Mouse (Mus musculus) midbrain, embryonic 11.5 days (tissue): ENCODE data around the gene Patj. TPM values are rescaled to one million over a fixed set of nuclear protein-coding genes. Genes with fewer than 3 reads are reported as not detected.

Experiments used
- ATAC-seq: fragments of 200-750 bp; cut with Nextera tagmentation; 2 replicates; pipeline ENCODE4 v1.8.0; 2017; ENCODE audit warnings: moderate TSS enrichment, moderate library complexity; ENCODE audit not compliant: low FRiP score
- DNase-seq: peaks from one replicate; pipeline ENCODE4 v3.0.0; 2015; ENCODE audit warnings: low spot score; ENCODE audit errors: missing footprints
- H3K27ac ChIP-seq: fragments of 300-500 bp; sonication (generic); 2 replicates; pipeline ENCODE4 v1.5.1; 2014; ENCODE audit warnings: low read depth, low read length
- H3K27me3 ChIP-seq: fragments of 300-500 bp; sonication (generic); 2 replicates; pipeline ENCODE4 v1.6.1; 2014; ENCODE audit warnings: mild to moderate bottlenecking, low read length, moderate library complexity, mixed read lengths; ENCODE audit not compliant: control insufficient read depth, insufficient read depth
- H3K36me3 ChIP-seq: fragments of 300-500 bp; sonication (generic); 2 replicates; pipeline ENCODE4 v1.6.1; 2014; ENCODE audit warnings: mild to moderate bottlenecking, low read length, moderate library complexity, mixed read lengths; ENCODE audit not compliant: control insufficient read depth, insufficient read depth
- H3K4me1 ChIP-seq: fragments of 300-500 bp; sonication (generic); 2 replicates; pipeline ENCODE4 v1.6.1; 2014; ENCODE audit warnings: low read length; ENCODE audit not compliant: control insufficient read depth, insufficient read depth
- H3K4me2 ChIP-seq: fragments of 300-500 bp; sonication (generic); 2 replicates; pipeline ENCODE4 v1.6.1; 2014; ENCODE audit warnings: mild to moderate bottlenecking, moderate library complexity
- H3K4me3 ChIP-seq: fragments of 300-500 bp; sonication (generic); 2 replicates; pipeline ENCODE4 v1.5.1; 2014; ENCODE audit warnings: low read depth, low read length
- H3K9ac ChIP-seq: fragments of 300-500 bp; sonication (generic); 2 replicates; pipeline ENCODE4 v1.6.1; 2014; ENCODE audit warnings: low read length
- H3K9me3 ChIP-seq: fragments of 300-500 bp; sonication (generic); 2 replicates; pipeline ENCODE4 v1.6.1; 2016; ENCODE audit warnings: low read length; ENCODE audit not compliant: control insufficient read depth
- WGBS: fragments of 180-500 bp; shearing (Covaris S2); extraction: QIAGEN DNeasy Blood & Tissue Kit; methylation state at CpG from one replicate; pipeline ENCODE4 v1.1.7; 2014; 5-methylcytosine and 5-hydroxymethylcytosine counted together
- polyA plus RNA-seq: library from polyadenylated mRNA; unstranded; fragments of >200 nt; fragmentation: Nextera tagmentation; extraction: Ambion mirVana; gene quantifications from 2 replicates; pipeline ENCODE4 v1.2.1, GENCODE M21; 2014

Gene Patj
- polyA plus RNA-seq, 1 experiment from 2014 or later = 7.4 TPM

- peak; percentile 36; the same call in 1 of the 2 replicates for ATAC-seq
Measured at GRCm38 (mm10) chr4:98726590-98727237, 331.1 kb downstream of the Patj start, which contains the start of gene L1td1. TSS of gene L1td1 (plus strand) at chr4:98726734.

GRCm38 (mm10) chr4:98727295-98727958 lies 331.8 kb downstream of the Patj start:
- Histone ChIP-seq H3K9me3 (no peaks in the 10 kb centered on the region), H3K27me3 (peaks cover 32% of the 10 kb centered on the region), H3K9ac (0 out of 2 replicates have a peak overlapping the region, but pooled peaks have one; percentile 16), H3K27ac (no peak overlapping the region), H3K4me1 (peaks cover 17% of the 10 kb centered on the region), H3K4me2 (peak overlapping the region; percentile 53), H3K36me3 (no peaks in the 10 kb centered on the region), H3K4me3 (peak overlapping the region; percentile 26)
- DNase-seq (peak; percentile 91), ATAC-seq (peak; percentile 36; the same call in 1 of the 2 replicates)
- WGBS = 2% methylated on average over 21 of the region's 21 CpGs

More at GRCm38 (mm10) chr4:98726590-98727237, 331.1 kb downstream of the Patj start, which contains the start of gene L1td1:
- H3K4me3 ChIP-seq = peak within 1 kb of the TSS; percentile 26
- peak within 1 kb of the TSS; percentile 53 for H3K4me2 ChIP-seq
- peak within 1 kb of the TSS; percentile 36; the same call in 1 of the 2 replicates for H3K9ac ChIP-seq
- peaks cover 32% of the 10 kb centered on the region for H3K27me3 ChIP-seq
- H3K36me3 ChIP-seq = no peaks in the 10 kb centered on the region
- H3K27ac ChIP-seq = no peak within 1 kb of the TSS
- peaks cover 17% of the 10 kb centered on the region for H3K4me1 ChIP-seq
- DNase-seq = peak; percentile 91
- no peaks in the 10 kb centered on the region for H3K9me3 ChIP-seq
- 1% methylated on average over 29 of the region's 29 CpGs for whole genome bisulfite sequencing

- WGBS = 1% methylated on average over 10 of the region's 10 CpGs
- Histone ChIP-seq H3K9ac (0 out of 2 replicates have a peak overlapping the region, but pooled peaks have one; percentile 16), H3K27me3 (peaks cover 32% of the 10 kb centered on the region), H3K9me3 (no peaks in the 10 kb centered on the region), H3K27ac (no peak overlapping the region), H3K4me3 (no peak overlapping the region; the same call in 1 of the 2 replicates), H3K36me3 (no peaks in the 10 kb centered on the region), H3K4me1 (peaks cover 17% of the 10 kb centered on the region), H3K4me2 (peak overlapping the region; percentile 37)
- DNase-seq (no peak), ATAC-seq (no peak)
Measured at GRCm38 (mm10) chr4:98727959-98728347, 332.4 kb downstream of the Patj start.

- Histone ChIP-seq H3K27me3 (peaks cover 32% of the 10 kb centered on the region), H3K9ac (no peak overlapping the region), H3K4me2 (no peak overlapping the region), H3K27ac (no peak overlapping the region), H3K4me3 (no peak overlapping the region), H3K4me1 (peaks cover 17% of the 10 kb centered on the region), H3K9me3 (no peaks in the 10 kb centered on the region), H3K36me3 (no peaks in the 10 kb centered on the region)
- 63% methylated on average over 7 of the region's 7 CpGs for WGBS
- DNase-seq (no peak), ATAC-seq (no peak)
Measured at GRCm38 (mm10) chr4:98728716-98729115, 333.1 kb downstream of the Patj start.

DNA sequence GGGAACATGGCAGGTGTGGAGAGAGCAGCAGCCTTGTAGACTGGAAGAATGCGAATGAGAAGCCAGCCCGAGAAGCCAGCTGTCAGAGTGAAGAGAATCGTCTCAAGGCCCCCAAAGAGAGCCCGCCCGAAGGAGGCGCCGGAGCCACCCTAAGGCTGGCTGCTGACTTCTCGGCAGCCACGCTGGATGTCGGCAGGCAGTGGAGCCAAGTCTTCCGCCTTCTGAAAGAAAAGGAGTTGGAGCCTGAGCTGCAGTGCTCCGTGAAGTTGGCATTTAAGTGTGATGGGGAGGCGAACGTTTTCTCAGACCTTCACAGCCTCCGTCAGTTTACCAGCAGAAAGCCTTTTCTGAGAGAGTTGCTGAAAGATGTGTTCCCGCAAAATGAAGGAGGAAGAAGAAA lies 338.1 kb downstream of the Patj start:
- H3K4me1 ChIP-seq = no peaks in the 10 kb centered on the region
- no peak overlapping the region for H3K9ac ChIP-seq
- 93% methylated on average over 16 of the region's 16 CpGs for WGBS

GRCm38 (mm10) chr4:98739753-98740152 lies 344.2 kb downstream of the Patj start:
- Histone ChIP-seq H3K9ac (no peak overlapping the region), H3K27me3 (no peaks in the 10 kb centered on the region), H3K9me3 (no peaks in the 10 kb centered on the region), H3K36me3 (no peaks in the 10 kb centered on the region), H3K4me1 (no peaks in the 10 kb centered on the region), H3K4me3 (no peak overlapping the region), H3K27ac (no peak overlapping the region), H3K4me2 (no peak overlapping the region)
- DNase-seq (no peak), ATAC-seq (no peak)
- WGBS = 50% methylated on average over 2 of the region's 2 CpGs

More for the DNA sequence above, 338.1 kb downstream of the Patj start:
- Histone ChIP-seq H3K27me3 (peaks cover 3% of the 10 kb centered on the region), H3K4me2 (no peak overlapping the region), H3K36me3 (no peaks in the 10 kb centered on the region), H3K4me3 (no peak overlapping the region), H3K9me3 (no peaks in the 10 kb centered on the region), H3K27ac (no peak overlapping the region)
- no peak for ATAC-seq
- DNase-seq = no peak

DNA sequence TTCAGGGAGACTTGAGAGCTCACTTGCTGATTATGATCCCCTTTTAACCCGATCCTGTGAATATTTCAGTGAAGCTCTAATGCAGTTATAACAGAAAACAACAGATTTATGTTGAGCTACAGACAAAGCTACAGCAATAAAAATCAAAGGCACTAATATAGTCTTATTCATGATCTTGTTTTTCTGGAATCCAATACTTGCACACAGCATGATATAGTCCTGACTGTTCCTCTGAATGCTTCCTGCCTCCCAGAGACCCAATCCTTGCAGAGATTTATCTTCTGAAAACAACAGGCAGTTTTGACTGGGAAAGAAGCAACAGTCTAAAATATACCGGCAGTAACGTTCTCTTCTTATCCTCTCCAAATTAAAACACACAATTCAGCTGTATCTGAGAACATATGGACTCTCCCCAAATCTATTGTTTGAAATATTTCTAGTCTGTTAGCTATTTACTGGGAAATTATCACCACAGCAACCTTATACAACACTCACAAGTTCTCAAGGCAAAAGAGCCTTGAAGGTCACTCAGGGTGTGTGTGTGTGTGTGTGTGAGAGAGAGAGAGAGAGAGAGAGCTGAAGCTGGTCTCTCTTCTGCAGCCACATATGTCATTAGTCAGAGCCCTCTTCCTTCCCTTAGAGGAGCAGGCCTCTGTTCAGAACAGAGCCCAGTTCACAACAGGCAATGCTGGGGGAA lies 347.8 kb downstream of the Patj start:
- ATAC-seq (no peak), DNase-seq (no peak)
- no peak overlapping the region for H3K4me3 ChIP-seq
- H3K9me3 ChIP-seq = no peaks in the 10 kb centered on the region
- no peak overlapping the region for H3K27ac ChIP-seq
- H3K36me3 ChIP-seq = no peaks in the 10 kb centered on the region
- WGBS = 86% methylated on average over 3 of the region's 3 CpGs
- H3K27me3 ChIP-seq = no peaks in the 10 kb centered on the region
- H3K4me1 ChIP-seq = no peaks in the 10 kb centered on the region
- H3K4me2 ChIP-seq = no peak overlapping the region
- H3K9ac ChIP-seq = no peak overlapping the region

DNA sequence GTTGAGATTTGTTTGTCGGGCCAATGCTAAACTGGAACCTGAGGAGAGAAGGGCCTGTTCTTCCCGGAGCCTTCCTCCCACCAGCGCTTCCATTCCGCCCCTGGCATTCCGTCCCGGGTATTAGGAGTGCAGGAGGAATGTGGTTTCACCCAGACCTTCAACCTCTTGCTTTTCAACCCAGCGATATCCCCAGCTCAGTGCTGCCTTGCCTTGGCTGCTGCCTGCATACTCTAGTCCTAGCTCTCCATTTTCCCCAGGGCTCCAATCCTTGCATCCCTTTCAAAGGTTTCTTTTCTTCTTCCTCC lies 348.3 kb downstream of the Patj start:
- Histone ChIP-seq H3K27ac (no peak overlapping the region), H3K4me1 (no peaks in the 10 kb centered on the region), H3K9ac (no peak overlapping the region), H3K27me3 (no peaks in the 10 kb centered on the region), H3K4me3 (no peak overlapping the region), H3K4me2 (no peak overlapping the region), H3K36me3 (no peaks in the 10 kb centered on the region), H3K9me3 (no peaks in the 10 kb centered on the region)
- no peak for DNase-seq
- WGBS = 29% methylated on average over 7 of the region's 7 CpGs
- no peak for ATAC-seq

DNA sequence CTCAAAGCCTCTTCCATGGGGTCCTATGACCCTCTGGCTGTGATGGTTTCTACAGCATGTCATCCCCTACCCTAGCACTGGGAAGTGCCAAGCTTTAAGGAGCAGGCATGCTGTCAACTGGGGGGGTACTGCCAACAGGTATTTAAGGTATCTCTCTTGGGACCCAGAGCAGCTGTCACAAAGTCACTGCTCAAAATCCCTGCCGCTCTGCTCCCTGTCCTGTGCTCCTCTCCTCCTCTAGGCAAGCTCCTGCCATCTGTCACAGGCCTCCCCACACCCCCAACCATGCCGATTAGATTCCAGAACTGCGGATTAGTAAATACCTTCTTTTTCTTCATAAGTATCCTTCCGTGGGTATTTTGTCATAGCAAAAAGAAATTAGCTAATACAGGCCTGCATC lies 358.9 kb downstream of the Patj start:
- Histone ChIP-seq H3K4me2 (no peak overlapping the region), H3K27ac (no peak overlapping the region), H3K27me3 (no peaks in the 10 kb centered on the region), H3K36me3 (no peaks in the 10 kb centered on the region), H3K4me1 (peaks cover 10% of the 10 kb centered on the region), H3K9me3 (no peaks in the 10 kb centered on the region), H3K9ac (no peak overlapping the region), H3K4me3 (no peak overlapping the region)
- ATAC-seq (peak; percentile 14; the same call in 1 of the 2 replicates), DNase-seq (no peak)
- WGBS = 72% methylated on average over 4 of the region's 4 CpGs
